Mouse (Mus musculus) right cerebral cortex, postnatal 36 days (tissue): Measurements from ENCODE around the gene Ccdc173.
"Not testable (repeated sequence)": the region's sequence is repeated elsewhere in the genome, so short reads cannot be mapped to it uniquely, and the experiment has no call there.

Source experiments
- DNase-seq, 2 experiments: peaks; one replicate each; pipeline ENCODE4 v3.0.0; 2022; ENCODE audit warnings: low spot score in 2 of 2, mixed read lengths in 1 of 2

Ccdc173 gene

GRCm38 (mm10) chr2:69789429-69790069 lies at the start of gene Ccdc173, which contains the start of gene Phospho2:
Gene Ccdc173 (minus strand): TSS chr2:69789575.
Gene Phospho2 (plus strand): TSS chr2:69789623.
- DNase-seq: peak; percentile 97 to 98

DNA sequence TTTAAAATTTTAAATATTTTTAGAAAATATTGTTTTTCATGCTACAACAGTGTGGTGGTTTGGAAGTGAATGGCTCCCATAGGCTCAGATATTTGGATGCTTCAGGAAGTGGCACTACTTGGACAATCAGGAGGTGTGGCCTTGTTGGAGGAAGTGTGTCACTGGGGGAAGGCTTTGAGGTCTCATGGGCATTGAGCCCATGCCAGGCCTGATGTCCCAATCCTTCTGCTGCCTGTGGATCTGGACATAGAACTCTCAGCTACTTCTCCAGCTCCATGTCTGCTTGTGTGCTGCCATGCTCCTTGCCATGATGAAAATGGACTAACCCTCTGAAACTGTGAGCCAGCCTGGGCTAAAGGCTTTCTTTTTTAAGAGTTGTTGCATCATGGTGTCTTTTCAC lies 49.3 kb upstream of the Ccdc173 start:
- no peak for DNase-seq

- no peak for DNase-seq
These were observed 48.6 kb upstream of the Ccdc173 start for GRCm38 (mm10) chr2:69837996-69838395.

- no peak for DNase-seq
These were observed 48.0 kb upstream of the Ccdc173 start for GRCm38 (mm10) chr2:69837244-69837967.

DNA sequence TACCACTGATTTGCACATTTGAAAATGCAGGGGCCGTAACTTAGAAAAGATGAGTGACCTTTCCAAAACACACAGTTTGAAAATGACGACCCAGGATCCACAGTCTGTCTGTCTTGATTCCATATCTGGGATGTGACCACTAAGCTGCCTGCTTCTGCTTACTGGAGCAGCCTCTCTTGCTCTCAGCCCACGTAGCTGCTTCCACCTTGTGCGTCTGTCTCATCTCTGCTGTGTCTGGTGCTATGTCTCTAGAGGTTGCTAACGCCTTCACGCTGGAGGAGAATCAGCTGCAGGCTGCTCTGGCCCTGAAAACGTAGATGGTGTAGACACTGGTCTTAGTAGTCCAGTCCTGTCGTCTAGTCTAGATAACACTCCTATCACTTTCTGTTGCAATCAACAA lies 40.7 kb upstream of the Ccdc173 start:
- no peak for DNase-seq

GRCm38 (mm10) chr2:69829680-69830079 lies 40.3 kb upstream of the Ccdc173 start:
- DNase-seq: no peak

DNA sequence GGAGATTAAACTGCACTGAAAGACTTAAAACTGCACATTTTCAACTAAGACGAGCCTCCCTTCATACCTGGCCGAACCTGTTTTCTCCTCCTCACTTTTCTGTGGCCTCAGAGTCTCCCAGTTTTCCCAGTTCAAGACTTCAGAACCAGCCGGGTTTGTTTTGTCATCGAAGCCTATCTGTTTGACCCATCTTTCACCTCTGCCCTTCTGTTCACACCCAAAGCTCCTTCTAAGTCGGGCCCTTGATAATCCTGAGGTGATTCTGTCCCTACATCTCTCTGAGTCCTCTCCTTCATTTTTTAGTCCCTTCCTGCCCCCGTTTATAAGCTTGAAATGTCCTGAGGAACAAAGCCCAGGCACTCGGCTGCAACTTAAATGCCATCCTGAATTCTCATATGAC lies 38.7 kb upstream of the Ccdc173 start:
- DNase-seq: no peak

- no peak for DNase-seq
These were observed 37.0 kb upstream of the Ccdc173 start for GRCm38 (mm10) chr2:69826380-69826779.

- no peak for DNase-seq
These were observed 36.5 kb upstream of the Ccdc173 start for GRCm38 (mm10) chr2:69825898-69826297.

DNA sequence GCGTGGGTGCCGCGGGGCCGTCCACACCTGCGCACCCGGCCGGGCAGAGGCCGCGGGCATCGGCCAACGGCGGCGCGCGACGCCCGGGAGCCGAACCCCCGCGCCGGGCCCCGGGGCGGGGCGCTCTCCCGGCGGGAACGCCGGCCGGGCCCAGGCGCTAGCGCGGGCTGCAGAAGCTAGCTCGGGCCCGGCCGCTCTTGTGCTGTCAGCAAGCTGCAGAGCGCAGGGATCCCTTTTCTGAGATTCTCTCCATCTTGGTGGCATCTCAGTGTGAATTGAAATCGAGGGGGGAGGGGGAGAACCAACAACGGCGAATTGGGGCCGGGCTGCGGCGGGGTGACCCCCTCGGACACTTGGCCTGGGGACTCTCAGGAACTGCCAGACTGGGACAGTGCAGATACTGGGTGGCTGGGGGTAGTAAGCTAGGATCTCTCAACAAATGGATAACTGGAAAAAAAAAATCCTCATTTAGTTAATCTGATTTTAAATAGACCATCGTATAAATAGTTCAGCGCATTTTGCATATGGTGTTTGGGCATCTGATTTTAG lies 33.8 kb upstream of the Ccdc173 start:
- no peak for DNase-seq

DNA sequence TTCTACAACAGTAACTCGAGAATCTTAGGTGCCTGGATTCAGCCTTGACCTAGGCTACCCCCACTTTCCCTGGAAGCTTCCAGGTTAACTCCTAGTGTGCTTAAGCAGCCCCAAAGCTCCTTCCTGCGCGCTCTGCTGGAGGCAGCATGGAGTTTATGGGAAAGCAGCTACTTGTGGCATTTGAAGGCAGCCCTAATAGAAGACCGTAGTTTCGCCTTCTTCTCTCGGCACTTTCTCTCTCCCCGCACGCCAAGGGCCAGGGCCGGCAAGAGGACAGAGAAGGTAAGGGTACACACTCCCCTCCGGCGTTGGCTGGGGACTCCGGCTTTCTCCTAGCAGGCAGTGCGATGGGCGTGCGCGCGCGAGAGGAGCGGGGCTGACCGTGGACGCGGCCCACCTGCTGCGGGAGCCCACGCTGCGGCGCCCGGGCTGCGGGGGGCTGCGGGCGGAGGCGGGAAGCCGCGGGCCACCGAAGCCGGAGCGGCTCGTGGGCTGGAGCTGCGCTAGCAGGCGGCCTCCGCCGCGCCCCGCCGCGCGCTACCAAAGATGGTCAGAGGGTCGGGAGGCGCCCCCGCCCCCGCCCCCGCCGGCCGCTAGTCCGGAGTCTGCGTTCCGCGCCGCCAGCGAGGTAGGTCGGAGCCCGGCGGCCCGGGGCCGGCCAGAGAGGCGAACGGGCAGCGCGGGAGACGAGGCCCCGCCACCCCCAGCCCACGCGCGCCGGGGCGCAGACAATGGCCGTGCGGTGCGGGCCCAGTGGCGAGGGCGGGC lies 33.2 kb upstream of the Ccdc173 start:
- peak in 1 of 2 experiments; percentile 16 for DNase-seq

DNA sequence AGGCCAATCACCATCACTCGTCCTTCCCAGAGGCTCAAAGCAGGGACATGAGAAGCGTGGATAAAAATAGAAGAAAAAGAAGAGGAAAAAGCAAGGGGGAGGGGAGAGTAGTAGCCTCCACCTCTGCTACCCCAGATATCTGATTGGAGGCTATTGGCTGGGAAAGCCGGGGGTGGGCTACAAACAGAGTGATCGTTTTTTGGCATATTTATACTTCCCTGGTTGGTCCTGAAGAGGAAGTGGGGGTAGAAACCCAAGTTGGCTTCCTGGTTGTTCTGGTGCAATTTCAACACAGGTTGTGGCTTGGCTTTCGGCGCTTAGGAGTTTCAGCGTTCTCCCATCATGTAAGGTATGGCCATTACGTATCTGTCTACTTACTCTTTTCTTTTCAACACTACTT lies 32.3 kb upstream of the Ccdc173 start, which contains the start of gene Klhl23:
TSS of gene Klhl23 (plus strand) at position 234 of the 400 bp plus-strand sequence.
- DNase-seq: no peak

GRCm38 (mm10) chr2:69820201-69820600 lies 30.8 kb upstream of the Ccdc173 start:
- DNase-seq: no peak

DNA sequence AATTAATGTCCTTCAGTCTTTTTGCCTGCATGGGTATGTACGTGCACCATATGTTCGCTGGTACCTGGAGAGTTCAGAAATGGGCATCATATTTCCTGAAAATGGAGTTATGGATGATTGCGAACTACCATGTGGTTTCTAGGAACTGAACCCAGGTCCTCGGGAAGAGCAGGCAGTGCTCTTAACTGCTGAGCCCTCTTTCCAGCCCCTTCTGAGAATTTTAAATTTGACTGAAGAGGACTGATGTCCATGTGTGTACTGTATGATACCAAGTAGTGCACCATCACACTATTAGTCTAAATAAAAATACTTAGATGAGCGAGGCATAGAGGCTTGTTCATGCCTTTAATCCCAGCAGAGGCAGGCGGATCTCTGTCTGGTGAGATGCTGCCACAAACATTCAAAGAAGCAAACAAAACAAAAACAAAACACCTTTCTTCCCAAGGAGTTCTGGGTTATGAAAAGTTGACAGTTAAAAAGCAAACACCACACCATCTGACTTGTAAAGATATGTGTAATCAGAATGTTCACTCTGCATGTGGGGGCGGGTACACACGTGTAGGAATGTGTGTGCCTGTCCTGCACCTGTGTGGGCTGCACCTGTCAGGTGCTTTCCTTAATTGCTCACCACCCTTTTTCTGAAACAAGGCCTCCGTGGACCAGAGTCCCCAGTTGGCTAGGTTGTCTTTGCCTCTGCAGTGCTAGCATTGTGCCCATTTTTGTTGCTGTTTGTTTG lies 29.1 kb upstream of the Ccdc173 start:
- no peak for DNase-seq

GRCm38 (mm10) chr2:69816575-69816974 lies 27.2 kb upstream of the Ccdc173 start:
- DNase-seq: no peak

GRCm38 (mm10) chr2:69811349-69811748 lies 22.0 kb upstream of the Ccdc173 start:
- DNase-seq: not testable (repeated sequence)

DNA sequence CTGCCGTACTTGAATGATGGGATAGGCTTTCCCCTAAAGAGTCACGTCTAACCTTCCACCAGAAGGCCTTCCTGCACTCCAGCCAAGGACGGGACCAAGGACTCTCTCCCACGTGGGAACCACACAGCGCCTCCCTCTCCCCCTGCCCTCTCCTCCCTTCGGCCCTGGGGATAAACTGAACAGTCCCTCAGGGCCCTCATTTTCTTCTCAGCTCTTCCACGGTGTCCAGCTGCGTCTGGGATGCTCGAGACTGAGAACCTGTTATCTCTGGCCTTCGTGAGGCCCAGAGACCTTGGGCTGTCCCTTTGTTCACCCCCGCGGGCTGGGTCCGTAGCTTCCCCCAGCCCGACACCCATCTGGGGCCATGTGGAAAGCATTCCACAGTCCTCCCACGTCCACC lies 20.8 kb upstream of the Ccdc173 start:
- no peak for DNase-seq

DNA sequence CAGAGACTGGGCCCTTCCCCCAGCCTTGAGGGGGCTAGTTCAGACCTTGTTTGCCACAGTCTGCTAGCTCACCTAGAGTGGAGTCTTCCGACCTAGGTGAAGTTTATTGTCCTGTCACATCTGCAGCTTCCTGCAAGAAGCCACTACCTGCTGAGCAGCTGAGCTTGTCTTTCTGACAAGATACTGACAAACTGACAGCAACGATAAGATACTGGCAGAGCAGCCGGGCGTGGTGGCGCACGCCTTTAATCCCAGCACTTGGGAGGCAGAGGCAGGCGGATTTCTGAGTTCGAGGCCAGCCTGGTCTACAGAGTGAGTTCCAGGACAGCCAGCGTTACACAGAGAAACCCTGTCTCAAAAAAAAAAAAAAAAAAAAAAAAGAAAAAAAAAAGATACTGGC lies 15.3 kb upstream of the Ccdc173 start:
- not testable (repeated sequence) for DNase-seq

- DNase-seq: no peak
These were observed 14.4 kb upstream of the Ccdc173 start for GRCm38 (mm10) chr2:69803756-69804155.

- DNase-seq: no peak
These were observed 13.5 kb upstream of the Ccdc173 start for GRCm38 (mm10) chr2:69802911-69803312.

- no peak for DNase-seq
These were observed 1.3 kb upstream of the Ccdc173 start for GRCm38 (mm10) chr2:69790722-69791121.
